Mouse (Mus musculus) mesoderm, embryonic 11.5 days (tissue): ENCODE data around the gene Uqcr11.
A peak's percentile ranks its signal among the peaks of the same experiment; 100 is the strongest.

ENCODE experiments used
- DNase-seq: peaks from one replicate; pipeline ENCODE4 v3.0.0-alpha.2; 2012; ENCODE audit warnings: low read depth, low spot score

Gene Uqcr11

DNA sequence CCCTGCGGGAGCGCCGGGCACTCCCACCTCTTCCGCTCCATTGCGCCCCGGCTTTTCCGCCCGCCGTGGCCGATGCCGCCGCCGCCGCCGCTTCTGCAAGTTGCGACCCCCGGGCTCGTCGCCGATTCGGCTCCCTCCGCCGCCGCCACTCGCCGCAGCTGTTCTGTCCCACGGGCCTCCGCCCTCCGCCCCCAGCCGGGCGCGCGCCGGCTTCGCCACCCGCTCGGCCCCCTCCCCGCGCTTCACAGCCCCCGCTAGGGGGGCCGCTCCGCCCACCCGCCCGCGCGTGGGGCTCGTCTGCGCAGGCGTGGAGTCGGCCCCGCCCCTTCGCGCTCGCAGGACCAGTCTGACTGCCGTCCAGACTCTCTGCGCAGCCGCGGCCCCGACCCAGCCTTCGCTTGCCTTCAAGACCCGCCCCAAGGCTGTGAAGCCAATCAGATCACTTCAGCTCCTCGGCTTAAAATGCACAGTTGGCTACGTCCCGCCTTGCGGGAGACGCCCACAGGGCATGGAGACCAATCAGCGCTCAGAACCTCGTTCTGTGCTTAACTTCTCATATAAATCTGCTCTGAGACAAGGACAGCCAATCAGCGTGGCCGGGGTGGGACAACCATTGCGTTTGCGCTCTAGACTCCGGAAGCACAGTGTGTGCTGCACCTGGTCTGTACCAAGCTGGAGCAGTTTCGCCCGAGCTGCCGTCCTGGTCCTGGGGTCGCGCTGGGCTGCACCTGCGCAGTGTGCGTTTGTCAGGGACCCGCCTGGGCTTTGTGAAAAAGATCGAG is 7.2 kb downstream of the Uqcr11 start, which contains the start of gene Mbd3:
Mbd3 (minus strand) TSS at position 360 of the 782 bp plus-strand sequence.
- DNase-seq = peak; percentile 100

DNA sequence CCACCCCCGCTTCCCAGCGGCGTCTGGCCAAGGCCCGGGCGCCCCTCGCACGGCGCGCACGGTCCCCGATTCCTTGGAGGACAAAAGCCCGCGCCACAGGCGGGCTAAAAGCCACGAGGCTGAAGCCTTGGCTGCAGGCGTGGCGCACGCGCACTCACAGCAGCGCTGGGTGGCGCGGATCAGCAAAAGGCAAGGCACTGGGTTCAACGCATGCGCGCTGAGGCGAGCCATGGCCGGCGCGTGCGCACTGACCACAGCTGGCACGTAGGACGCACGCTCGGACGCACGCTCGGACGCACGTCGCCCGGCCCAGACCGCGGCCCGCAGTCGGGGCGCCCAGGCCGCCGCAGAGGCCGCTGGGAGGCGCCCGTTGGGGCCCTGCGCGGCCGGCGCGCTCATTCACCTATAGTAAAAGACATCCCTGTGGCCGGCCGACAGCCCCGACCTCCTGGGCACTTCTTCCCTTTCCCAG is 7.9 kb downstream of the Uqcr11 start:
- DNase-seq = peak; percentile 100

DNA sequence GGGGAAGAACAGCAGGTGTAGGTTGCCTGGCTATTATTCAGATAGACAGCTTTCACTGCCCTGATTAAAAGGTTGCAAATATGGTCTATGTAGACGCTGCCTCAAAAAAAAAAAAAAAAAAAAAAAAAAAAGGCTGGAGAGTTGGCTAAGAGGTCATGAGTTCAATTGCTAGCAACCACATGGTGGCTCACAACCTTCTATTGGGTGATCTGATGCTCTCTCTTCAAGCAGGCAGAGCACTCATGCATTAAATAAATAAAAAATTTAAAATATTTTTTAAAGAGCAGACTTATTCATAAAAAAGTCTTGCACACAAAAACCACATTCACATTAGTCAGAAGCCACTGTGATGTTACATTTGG is 8.5 kb downstream of the Uqcr11 start:
- no peak for DNase-seq

DNA sequence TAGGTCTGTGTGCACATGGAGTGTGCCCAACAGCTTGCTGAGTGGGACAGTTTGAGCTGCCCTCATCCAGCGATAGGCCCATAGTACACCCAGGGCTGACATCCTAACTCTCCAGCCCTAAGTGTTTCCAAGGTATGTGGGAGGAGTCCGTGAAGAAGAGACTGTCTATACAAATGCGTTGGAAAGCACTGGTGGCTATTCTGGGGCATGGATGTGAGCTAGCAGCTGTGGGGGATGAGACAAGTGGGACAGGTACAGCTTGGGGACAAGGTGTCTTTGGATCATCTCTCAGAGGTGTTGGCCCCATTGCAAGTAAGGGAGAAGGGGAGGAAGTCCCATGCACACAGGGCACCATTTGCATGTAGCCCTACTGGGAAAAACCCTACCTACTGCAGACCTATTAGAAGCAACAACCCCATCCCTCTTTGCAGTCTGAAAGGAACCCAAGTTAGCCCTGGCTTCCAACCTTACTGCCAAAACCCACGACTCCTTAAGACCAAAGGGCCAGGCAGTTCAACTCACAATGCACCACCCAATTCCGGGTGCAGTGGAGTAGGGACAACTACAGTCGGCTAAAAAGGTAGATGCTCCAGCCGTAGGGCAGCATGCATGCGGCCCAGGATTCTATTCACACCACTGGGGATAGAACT is 9.0 kb downstream of the Uqcr11 start:
- no peak for DNase-seq

DNA sequence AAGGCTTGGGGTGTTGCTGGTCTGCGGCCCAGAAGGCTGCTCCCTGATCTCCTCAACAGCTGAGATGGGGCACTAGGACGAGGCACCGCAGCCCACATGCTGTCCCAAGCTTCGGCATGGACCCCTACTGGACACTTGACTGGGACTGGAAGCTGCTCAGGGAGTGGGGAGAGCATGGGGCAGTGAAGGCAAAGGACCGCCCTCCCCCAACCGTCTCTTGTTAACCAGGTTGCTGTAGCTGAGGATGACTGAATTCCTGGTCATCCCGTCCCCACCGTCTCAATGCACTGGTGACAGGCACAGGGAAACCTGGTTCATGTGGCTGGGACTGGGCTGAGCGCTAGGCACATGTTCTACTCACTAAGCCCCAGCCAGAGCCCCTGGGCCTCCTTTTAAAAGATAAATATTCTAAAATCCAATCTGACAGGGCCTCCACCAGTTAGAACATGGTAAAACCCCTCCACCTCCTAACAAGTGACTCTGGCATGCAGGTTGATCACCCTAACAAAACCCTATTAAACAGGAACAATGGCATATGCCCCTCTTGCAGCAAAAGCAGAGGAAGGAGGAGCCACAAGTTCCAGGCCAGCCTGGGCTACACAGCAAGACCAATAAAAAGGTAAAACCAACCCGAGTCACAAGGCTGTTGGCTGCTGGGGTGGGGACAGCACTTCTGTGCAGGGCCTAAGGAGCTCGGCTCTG is 9.7 kb downstream of the Uqcr11 start:
- no peak for DNase-seq

DNA sequence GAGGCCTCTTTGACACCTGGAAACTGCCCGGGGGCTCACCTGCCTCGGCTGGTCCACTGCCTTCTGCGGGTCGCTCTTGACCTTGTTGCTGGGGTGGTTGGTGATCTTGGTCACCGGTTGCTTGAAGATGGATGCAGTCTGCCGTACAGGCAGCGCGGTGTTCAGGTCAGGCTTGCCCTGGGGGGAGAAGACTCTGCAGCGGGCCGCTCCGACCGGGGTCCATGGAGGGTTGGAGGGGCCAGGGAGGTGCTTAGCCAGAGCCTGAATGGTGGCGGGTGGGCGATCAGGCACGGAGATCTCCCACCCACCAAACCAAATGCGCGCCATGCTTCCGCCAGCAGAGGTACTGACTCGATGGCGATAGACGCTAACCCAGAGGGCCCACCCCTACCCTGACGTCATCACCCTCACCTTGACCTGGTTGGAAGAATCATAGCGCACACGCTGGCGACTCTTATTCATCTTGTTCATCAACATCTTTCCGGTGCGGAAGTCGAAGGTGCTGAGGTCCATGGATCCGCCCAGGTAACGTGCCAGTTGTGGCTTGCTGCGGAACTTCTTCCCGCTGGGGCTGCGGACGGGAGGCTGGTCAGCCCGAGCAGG is 11.5 kb downstream of the Uqcr11 start:
- no peak for DNase-seq

DNA sequence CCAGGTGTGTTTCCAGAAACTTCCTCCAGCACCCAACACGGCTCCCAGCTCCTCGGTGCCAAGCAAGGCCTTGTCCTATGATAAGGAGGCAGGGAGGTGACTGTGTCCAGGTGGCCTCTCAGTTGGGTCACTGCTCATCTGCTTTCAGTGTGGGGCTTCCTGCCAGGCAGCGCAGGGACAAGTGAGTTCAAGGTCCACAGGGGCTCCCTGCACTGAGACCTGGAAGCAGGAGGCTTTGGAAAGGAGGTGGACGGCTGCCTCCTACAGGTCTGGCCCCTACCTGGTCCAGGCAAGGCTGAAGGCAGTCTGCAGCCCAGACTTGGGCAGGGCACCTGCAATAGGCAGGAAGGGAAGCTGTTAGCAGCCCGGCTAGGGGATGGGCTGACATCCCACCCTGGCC is 13.9 kb downstream of the Uqcr11 start:
- no peak for DNase-seq

DNA sequence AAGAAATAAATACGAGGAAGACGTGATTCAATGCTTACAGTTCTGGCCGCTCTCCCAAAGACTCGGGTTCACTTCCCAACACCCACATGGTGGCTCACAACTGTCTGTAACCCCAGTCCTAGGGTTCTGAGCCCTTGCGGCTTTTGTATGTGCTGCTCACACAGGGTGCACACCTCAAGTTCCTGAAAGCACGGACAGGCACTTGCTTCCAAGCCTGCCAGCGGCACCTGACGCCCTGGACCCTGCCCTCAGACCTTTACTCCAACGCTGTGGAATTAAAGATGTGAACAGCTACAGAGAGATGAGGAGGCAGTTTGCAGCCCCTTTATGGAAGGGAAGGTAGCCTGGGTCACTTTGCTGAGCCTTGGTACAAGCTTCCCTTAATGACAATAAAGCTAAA is 15.9 kb downstream of the Uqcr11 start:
- DNase-seq = no peak

DNA sequence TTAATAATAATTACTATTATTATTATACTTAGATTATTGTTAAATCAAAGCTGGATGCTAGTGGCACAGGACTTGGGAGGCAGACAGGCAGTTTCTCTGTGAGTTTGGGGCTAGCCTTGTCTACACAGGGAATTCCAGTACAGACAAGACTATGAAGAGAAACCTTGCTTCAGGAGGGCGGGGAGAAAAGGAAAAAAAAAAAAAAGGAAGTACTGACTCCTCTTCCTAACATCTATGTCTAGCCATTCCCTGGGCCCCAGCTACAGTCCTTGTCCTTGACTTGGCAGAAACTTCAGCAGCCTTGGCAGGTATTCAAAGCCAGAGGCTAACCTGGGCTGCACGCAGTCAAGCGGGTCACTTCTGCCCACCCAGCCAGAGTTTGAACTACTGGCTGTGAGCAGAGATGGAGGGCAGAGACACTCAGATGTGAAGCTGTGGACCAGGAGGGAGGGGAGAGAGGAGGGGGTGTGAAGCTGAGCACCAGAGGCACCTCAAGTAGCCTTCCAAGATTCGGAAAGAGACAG is 17.4 kb downstream of the Uqcr11 start:
- DNase-seq = no peak

DNA sequence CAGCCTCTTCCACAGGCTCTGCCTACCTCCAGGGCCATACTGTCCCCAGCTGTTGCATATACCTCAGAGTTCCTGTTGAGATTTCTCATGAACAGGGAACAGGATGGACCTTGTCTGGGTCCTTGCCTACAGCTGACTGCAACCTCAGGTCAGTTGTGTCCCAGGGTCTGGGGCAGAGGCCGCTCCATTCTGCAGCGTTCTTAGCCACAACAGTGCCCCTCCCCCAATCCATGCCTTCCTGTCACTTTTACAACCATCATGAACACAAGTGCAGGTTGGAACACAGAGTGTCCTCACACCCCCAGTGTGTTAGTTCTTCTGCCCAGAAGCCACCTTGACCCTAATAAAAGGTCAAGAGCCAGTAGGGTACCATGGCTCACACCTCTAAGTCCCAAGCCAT is 17.9 kb downstream of the Uqcr11 start:
- no peak for DNase-seq

DNA sequence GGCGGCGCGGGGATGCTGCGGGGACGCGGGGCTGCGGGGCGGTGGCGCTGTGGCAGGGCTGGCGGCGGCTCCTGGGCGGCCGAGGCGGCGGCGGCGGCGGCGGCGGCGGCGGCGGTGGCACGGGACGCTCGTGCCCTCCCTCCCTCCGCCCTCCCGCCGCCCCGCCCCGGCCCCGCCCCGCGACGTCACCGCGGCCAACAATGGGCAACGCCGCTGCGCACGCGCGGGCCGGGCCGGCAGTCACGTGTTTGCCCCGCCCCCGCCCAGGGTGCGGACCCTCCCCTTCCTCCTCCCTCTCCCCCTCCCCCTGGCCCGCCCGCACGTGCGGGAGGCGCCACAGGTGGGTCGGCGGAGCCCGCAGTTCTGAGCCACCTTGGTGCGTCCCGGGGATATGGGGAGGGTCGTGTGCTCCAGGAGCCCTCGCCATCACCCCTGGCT is 19.1 kb downstream of the Uqcr11 start, which contains the start of gene Mex3d:
Mex3d (minus strand) TSS at position 138 of the 438 bp plus-strand sequence.
- peak; percentile 91 for DNase-seq

DNA sequence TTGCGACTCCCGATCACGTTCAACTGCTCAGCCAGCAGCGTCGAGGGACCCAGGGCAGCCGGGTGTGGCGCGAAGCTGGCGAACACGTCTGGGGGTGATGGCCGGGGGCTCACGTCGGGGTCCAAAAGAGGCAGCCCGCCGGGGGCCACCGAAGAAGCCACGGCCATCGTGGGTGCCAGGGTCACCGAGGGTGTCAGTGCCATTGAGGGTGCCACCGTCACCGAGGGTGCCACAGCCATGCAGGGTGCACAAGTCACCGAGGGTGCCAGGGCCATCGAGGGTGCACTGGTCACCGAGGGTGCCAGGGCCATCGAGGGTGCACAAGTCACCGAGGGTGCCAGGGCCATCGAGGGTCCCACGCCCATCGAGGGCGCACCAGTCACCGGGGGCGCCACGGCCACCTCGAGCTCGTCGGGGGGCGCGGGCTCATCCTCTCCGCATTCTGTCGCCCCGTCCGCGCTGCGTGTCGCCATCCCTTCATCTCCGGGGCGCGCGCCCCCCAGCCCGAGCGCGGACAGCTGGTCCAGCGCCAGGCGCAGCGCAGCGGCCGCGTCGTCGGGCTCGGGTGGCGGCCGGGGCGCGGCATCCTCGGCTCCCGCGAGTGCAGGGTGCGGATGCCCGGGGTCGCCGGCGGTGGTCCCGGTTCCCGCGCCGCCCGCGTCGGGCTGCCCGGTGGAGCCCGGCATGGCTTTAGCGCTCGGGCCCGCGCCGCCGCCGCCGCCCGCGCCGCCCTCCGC is 19.7 kb downstream of the Uqcr11 start:
- no peak for DNase-seq

DNA sequence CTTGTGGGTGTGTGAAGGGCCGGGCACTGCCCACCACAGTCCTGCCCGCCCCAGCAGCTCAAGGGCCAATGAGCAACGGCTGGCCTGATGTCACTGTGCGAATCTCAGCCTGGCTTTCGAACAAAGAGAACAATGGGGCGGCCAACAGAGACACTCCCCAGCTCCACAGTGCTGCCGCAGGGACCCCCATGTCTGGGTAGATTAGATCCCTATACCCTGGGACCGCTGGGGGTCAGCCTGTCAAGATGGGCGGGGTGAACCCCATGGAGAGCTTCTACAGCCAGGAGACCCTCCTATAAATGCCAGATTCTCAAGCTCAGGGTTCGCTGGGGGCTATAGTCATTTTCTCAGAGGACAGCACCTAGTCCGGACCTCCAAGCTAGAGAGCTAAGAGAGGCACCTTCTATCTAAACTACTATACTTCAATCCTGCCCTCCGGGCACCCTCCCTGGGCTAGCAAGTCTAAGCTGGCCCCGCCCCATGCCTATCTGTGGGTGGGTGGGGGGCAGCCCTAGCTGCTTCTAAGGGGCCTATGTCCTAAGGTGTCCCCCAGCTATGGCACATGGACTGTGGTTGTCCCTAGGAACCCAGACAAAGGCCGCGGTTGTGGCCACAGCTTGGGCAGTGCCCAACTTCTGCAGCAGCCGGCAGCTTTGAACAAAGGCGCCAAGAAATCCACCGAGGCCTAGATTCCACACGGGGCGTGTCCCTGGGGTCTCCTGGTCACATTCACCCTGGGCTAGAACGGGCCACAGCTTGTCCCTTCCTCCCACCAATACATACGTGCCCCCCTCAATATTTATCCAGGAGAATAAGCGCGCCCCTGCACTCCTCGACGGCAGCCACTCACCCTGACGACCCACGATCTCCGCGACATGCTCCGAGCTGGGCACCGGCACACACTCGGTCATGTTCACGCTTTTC is 20.6 kb downstream of the Uqcr11 start:
- DNase-seq = peak; percentile 83

DNA sequence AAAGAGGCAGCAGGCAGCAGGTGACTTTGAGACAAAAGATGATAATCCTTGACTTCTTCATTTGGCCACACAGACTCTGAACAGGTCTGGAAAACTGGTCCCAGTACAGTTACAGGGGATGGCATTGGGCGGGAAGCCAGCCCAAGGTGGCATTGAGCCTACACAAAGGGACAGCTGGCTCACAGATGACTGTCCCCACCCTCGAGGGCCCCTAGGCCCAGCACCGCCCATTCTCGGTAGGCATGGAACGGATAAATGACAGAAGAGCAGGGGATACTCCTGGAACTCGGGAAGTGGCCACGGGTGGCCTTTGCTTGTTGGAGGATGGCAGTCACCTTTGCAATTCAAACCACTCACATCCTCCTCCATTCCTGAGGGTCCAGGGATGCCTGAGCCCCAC is 21.3 kb downstream of the Uqcr11 start:
- DNase-seq = no peak

DNA sequence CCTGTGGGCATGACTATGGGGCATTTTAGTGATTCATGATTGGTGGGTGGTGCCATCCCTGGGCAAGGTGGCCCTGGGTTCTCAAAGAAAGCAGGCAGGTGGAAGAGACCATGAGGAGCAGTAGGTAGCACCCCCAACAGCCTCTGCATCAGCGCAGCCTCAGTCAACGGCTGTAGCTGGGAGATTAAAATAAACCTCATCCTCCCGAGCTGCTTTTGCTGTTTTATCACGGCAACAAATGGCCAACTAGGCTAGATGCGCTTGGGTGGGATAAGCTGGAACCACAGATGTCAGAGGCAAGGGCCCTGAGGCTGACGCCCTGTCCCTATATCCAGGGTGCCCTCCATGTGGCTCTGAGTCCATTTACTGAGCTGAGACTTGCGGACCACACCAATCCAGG is 21.9 kb downstream of the Uqcr11 start:
- DNase-seq = no peak

DNA sequence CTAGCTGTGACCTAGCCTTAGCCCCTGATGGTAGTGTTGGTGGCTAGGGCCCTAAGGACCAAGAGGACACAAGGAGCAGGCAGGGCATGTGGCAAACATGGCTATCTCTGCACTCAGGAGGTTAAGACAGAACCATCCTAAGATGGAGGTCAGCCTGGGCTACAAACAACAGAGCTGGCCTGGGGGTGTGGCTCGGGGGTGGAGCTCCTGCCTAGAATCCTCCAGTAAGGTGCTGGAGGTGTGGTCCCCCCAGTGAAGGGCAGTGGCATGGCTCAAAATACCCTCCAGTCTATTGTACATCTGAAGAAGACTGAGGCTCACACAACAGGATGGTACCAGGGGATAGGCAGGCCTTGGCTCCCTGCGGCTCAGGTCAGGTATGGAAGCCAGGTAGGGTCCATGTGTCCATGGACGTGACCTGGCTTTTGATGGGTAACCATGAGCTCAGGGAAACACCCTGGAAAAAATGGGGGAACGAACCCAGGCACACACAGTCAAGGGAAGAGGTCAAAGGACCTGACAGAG is 22.5 kb downstream of the Uqcr11 start:
- no peak for DNase-seq

DNA sequence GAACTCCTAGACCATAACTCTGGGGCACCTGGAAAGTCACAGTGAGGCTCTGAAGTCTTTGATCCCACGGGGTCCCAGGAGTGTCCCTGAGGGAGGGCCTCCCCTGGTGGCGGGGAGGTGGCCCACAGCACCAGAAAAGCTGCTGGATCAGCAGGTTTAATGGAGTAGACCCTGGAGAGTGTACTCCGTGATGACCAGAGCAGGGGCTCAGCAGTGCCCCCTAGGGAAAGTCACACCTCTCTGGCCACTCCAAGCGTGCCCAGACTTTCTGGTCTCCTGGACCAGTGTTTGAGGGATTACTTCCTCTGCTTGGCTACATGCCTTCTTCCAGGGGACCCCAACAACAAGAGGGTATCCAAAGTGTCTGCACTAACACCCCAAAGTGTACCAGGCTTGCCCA is 23.2 kb downstream of the Uqcr11 start:
- no peak for DNase-seq

DNA sequence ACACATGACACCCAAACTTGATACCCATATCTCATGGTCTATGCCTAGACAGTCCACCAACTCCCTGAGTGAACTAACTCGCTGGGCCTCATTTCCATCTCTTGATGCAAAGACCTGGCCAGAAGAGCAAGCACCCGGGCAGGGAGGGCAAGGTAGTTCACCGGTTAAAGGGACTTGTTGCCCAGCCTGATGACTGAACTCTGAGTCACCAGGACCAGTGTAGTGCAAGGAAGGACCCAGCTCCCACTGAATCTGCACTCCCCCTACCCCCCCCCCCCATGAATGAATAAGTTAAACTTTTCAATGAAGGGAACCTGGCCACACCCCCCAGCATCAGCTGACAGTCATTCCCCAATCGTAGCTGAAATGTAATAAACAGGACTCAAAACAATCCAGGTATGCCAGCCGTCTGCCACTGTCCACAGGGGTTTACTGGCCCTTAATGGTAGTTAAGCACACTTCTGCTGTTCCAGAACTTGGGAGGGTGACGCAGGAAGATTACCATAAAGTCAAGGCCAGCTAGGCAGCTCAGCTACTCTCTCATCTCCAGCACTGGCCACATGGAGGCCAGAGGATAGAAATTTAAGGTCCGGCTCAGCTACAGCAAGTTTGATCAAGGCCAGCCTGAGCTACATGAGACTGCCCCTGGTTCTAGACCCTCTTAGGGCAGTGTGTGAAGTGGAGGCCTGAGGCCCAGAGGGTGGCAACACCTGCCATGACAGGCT is 23.8 kb downstream of the Uqcr11 start:
- no peak for DNase-seq

DNA sequence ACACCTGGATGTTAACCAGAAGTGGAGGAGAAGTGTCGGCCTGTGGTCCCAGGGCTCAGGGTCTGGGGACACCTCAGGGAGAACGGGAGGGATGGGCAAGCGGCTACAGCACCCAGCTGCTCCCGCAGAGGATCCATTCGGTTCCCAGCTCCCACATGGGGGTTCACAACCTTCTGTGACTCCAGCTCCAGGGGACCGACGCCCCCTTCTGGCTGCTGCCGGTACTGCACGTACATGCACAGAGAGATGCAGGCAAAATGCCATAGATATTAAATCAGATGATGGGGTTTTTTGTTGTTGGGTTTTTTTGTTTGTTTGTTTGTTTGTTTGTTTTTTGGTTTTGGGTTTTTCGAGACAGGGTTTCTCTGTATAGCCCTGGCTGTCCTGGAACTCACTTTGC is 28.9 kb downstream of the Uqcr11 start:
- no peak for DNase-seq
